Mouse (Mus musculus) heart, embryonic 14.5 days (tissue): Measurements from ENCODE around the gene Xpo6. TPM values are rescaled to one million over a fixed set of nuclear protein-coding genes. Genes with fewer than 3 reads are reported as not detected.

Experiments
- ATAC-seq: fragments of 200-750 bp; cut with Nextera tagmentation; 2 replicates; pipeline ENCODE4 v1.8.0; 2017; ENCODE audit warnings: low read depth, moderate TSS enrichment; ENCODE audit not compliant: insufficient number of reproducible peaks, insufficient read depth, low FRiP score
- H3K27ac ChIP-seq, 2 experiments: fragments of 200-500 bp in 1 of 2; fragments of 300-500 bp in 1 of 2; sonication (generic) in 1 of 2; replicated peaks in 1 of 2; 2 replicates each; pipeline ENCODE4 v1.5.1; 2012 to 2014; ENCODE audit warnings: low read depth in 2 of 2, low read length in 2 of 2, control low read depth in 1 of 2, mild to moderate bottlenecking in 1 of 2, mixed read lengths in 1 of 2; ENCODE audit not compliant: control insufficient read depth in 1 of 2, insufficient read depth in 1 of 2
- H3K27me3 ChIP-seq: fragments of 300-500 bp; sonication (generic); 2 replicates; pipeline ENCODE4 v1.6.1; 2014; ENCODE audit warnings: mild to moderate bottlenecking, low read length, control low read depth; ENCODE audit not compliant: control insufficient read depth, insufficient read depth
- H3K36me3 ChIP-seq: fragments of 300-500 bp; sonication (generic); 2 replicates; pipeline ENCODE4 v1.6.1; 2014; ENCODE audit warnings: mild to moderate bottlenecking, control low read depth, low read length, mixed read lengths; ENCODE audit not compliant: control insufficient read depth, insufficient read depth
- H3K4me1 ChIP-seq, 2 experiments: fragments of 200-500 bp in 1 of 2; fragments of 300-500 bp in 1 of 2; sonication (generic) in 1 of 2; 2 replicates each; pipeline ENCODE4 v1.6.1; 2012 to 2014; ENCODE audit warnings: low read length in 2 of 2, control low read depth in 1 of 2, mixed read lengths in 1 of 2; ENCODE audit not compliant: control insufficient read depth in 2 of 2, insufficient read depth in 2 of 2
- H3K4me2 ChIP-seq: fragments of 300-500 bp; sonication (generic); 2 replicates; pipeline ENCODE4 v1.6.1; 2014; ENCODE audit warnings: mild to moderate bottlenecking, low read length
- H3K4me3 ChIP-seq, 2 experiments: fragments of 200-500 bp in 1 of 2; fragments of 300-500 bp in 1 of 2; sonication (generic) in 1 of 2; 2 replicates each; pipeline ENCODE4 v1.5.1; 2012 to 2014; ENCODE audit warnings: low read length in 2 of 2, mild to moderate bottlenecking in 2 of 2, control low read depth in 1 of 2, low read depth in 1 of 2, moderate library complexity in 1 of 2; ENCODE audit not compliant: control insufficient read depth in 1 of 2, insufficient read depth in 1 of 2
- H3K9ac ChIP-seq: fragments of 300-500 bp; sonication (generic); 2 replicates; pipeline ENCODE4 v1.6.1; 2014; ENCODE audit warnings: mild to moderate bottlenecking, low read length
- H3K9me3 ChIP-seq: fragments of 300-500 bp; sonication (generic); 2 replicates; pipeline ENCODE4 v1.6.1; 2016; ENCODE audit warnings: low read length, control low read depth; ENCODE audit not compliant: control insufficient read depth
- WGBS: fragments of 180-500 bp; shearing (Covaris S2); extraction: QIAGEN DNeasy Blood & Tissue Kit; methylation state at CpG from one replicate; pipeline ENCODE4 v1.1.7; 2014; 5-methylcytosine and 5-hydroxymethylcytosine counted together
- polyA plus RNA-seq: library from polyadenylated mRNA; unstranded; fragments of >200 nt; fragmentation: Nextera tagmentation; extraction: Ambion mirVana; gene quantifications from 2 replicates; pipeline ENCODE4 v1.2.1, GENCODE M21; 2014

The Xpo6 gene
- polyA plus RNA-seq, 1 experiment from 2014 or later, result 33.8 TPM

- H3K27ac ChIP-seq, result no peak overlapping the region
- no peaks in the 10 kb centered on the region for H3K36me3 ChIP-seq
- H3K4me2 ChIP-seq, result peak overlapping the region; percentile 99
- no peak for ATAC-seq
- H3K9me3 ChIP-seq, result no peaks in the 10 kb centered on the region
- 17% methylated on average over 16 of the region's 16 CpGs for WGBS
- peak overlapping the region; percentile 55 to 76 for H3K4me3 ChIP-seq
- H3K4me1 ChIP-seq, result peaks cover 20 to 27% of the 10 kb centered on the region in 2 experiments; a peak in 3 of 4 replicates
- peaks cover 48% of the 10 kb centered on the region for H3K27me3 ChIP-seq
- H3K9ac ChIP-seq, result peak overlapping the region; percentile 86
These were observed 119.2 kb downstream of the Xpo6 start for GRCm38 (mm10) chr7:126080949-126081654.

GRCm38 (mm10) chr7:126076935-126077334 lies 123.4 kb downstream of the Xpo6 start:
- H3K4me3 ChIP-seq, result no peak overlapping the region
- no peak overlapping the region for H3K4me2 ChIP-seq
- WGBS, result 79% methylated on average over 1 of the region's 1 CpGs
- H3K9me3 ChIP-seq, result no peaks in the 10 kb centered on the region
- no peak overlapping the region for H3K27ac ChIP-seq
- no peak for ATAC-seq
- H3K9ac ChIP-seq, result no peak overlapping the region
- H3K36me3 ChIP-seq, result no peaks in the 10 kb centered on the region
- H3K4me1 ChIP-seq, result peaks cover 2 to 6% of the 10 kb centered on the region in 2 experiments; a peak in 1 of 4 replicates
- peaks cover 22% of the 10 kb centered on the region for H3K27me3 ChIP-seq

- Histone ChIP-seq H3K27me3 (peaks cover 6% of the 10 kb centered on the region), H3K4me2 (no peak overlapping the region), H3K27ac (no peak overlapping the region), H3K9ac (no peak overlapping the region), H3K9me3 (no peaks in the 10 kb centered on the region), H3K4me1 (peaks cover 2 to 6% of the 10 kb centered on the region in 2 experiments; a peak in 1 of 4 replicates), H3K4me3 (no peak overlapping the region), H3K36me3 (no peaks in the 10 kb centered on the region)
- WGBS, result 56% methylated on average over 9 of the region's 9 CpGs
- no peak for ATAC-seq
These were observed 125.2 kb downstream of the Xpo6 start for GRCm38 (mm10) chr7:126075058-126075457.

GRCm38 (mm10) chr7:126070321-126070720 lies 130.0 kb downstream of the Xpo6 start:
- no peaks in the 10 kb centered on the region for H3K27me3 ChIP-seq
- H3K9me3 ChIP-seq, result no peaks in the 10 kb centered on the region
- peaks cover 13 to 18% of the 10 kb centered on the region in 2 experiments; a peak in 3 of 4 replicates for H3K4me1 ChIP-seq
- H3K9ac ChIP-seq, result no peak overlapping the region
- WGBS, result 97% methylated on average over 4 of the region's 4 CpGs
- no peak for ATAC-seq
- H3K36me3 ChIP-seq, result no peaks in the 10 kb centered on the region
- no peak overlapping the region for H3K27ac ChIP-seq
- no peak overlapping the region for H3K4me2 ChIP-seq
- no peak overlapping the region for H3K4me3 ChIP-seq

GRCm38 (mm10) chr7:126066777-126067176 lies 133.5 kb downstream of the Xpo6 start:
- no peak overlapping the region for H3K9ac ChIP-seq
- H3K27ac ChIP-seq, result peak overlapping the region in 1 of 2 experiments; percentile 3; a peak in 1 of 4 replicates
- WGBS, result 43% methylated on average over 14 of the region's 14 CpGs
- peaks cover 11 to 18% of the 10 kb centered on the region in 2 experiments; a peak in 3 of 4 replicates for H3K4me1 ChIP-seq
- no peaks in the 10 kb centered on the region for H3K36me3 ChIP-seq
- H3K4me3 ChIP-seq, result no peak overlapping the region
- ATAC-seq, result peak; percentile 32; the same call in 1 of the 2 replicates
- H3K9me3 ChIP-seq, result no peaks in the 10 kb centered on the region
- H3K27me3 ChIP-seq, result no peaks in the 10 kb centered on the region
- H3K4me2 ChIP-seq, result no peak overlapping the region

- H3K4me2 ChIP-seq, result no peak overlapping the region
- H3K4me3 ChIP-seq, result no peak overlapping the region
- H3K4me1 ChIP-seq, result peaks cover 11 to 18% of the 10 kb centered on the region in 2 experiments; a peak in 3 of 4 replicates
- WGBS, result 48% methylated on average over 5 of the region's 5 CpGs
- H3K27me3 ChIP-seq, result no peaks in the 10 kb centered on the region; the same call in 1 of the 2 replicates
- H3K27ac ChIP-seq, result no peak overlapping the region
- no peak overlapping the region for H3K9ac ChIP-seq
- no peaks in the 10 kb centered on the region for H3K9me3 ChIP-seq
- no peaks in the 10 kb centered on the region for H3K36me3 ChIP-seq
- ATAC-seq, result no peak
These were observed 134.9 kb downstream of the Xpo6 start for GRCm38 (mm10) chr7:126065243-126065876.

- Histone ChIP-seq H3K27ac (no peak overlapping the region), H3K9me3 (no peaks in the 10 kb centered on the region), H3K36me3 (no peaks in the 10 kb centered on the region), H3K4me3 (no peak overlapping the region), H3K9ac (no peak overlapping the region), H3K27me3 (no peaks in the 10 kb centered on the region; the same call in 1 of the 2 replicates), H3K4me1 (peaks cover 15 to 18% of the 10 kb centered on the region in 2 experiments), H3K4me2 (no peak overlapping the region)
- 83% methylated on average over 4 of the region's 4 CpGs for WGBS
- ATAC-seq, result no peak
These were observed 138.1 kb downstream of the Xpo6 start for GRCm38 (mm10) chr7:126062228-126062627.
